Mouse (Mus musculus) kidney, adult 2 months (tissue): ENCODE measurements around the gene Iba57. TPM values are rescaled to one million over a fixed set of nuclear protein-coding genes. Genes with fewer than 3 reads are reported as not detected.

Source experiments
- DNase-seq: peaks from one replicate; pipeline ENCODE4 v3.0.0; 2021
- H3K27ac ChIP-seq: fragments of 200-500 bp; 2 replicates; pipeline ENCODE4 v1.5.1; 2012; ENCODE audit warnings: low read depth, low read length, control low read depth, inconsistent platforms; ENCODE audit not compliant: insufficient read depth
- H3K27me3 ChIP-seq: fragments of 200-500 bp; replicated peaks from 2 replicates; pipeline ENCODE4 v1.6.1; 2012; ENCODE audit warnings: mild to moderate bottlenecking, moderate library complexity, low read length, inconsistent platforms; ENCODE audit not compliant: control insufficient read depth, insufficient read depth
- H3K36me3 ChIP-seq: fragments of 200-500 bp; 2 replicates; pipeline ENCODE4 v1.6.1; 2012; ENCODE audit warnings: mild to moderate bottlenecking, moderate library complexity, low read length, inconsistent platforms; ENCODE audit not compliant: control insufficient read depth, insufficient read depth
- H3K4me1 ChIP-seq: fragments of 200-500 bp; 2 replicates; pipeline ENCODE4 v1.6.1; 2011; ENCODE audit warnings: low read length; ENCODE audit not compliant: control insufficient read depth, insufficient read depth
- H3K4me3 ChIP-seq: fragments of 200-500 bp; 2 replicates; pipeline ENCODE4 v1.5.1; 2011; ENCODE audit warnings: mild to moderate bottlenecking, low read depth, low read length, control low read depth; ENCODE audit not compliant: insufficient read depth
- CTCF ChIP-seq: fragments of 200-500 bp; conservative IDR thresholded peaks from 2 replicates; pipeline ENCODE4 v1.5.1; 2011; ENCODE audit warnings: low read depth, mild to moderate bottlenecking, control low read depth, low read length, moderate library complexity, mixed read lengths; ENCODE audit not compliant: insufficient read depth, insufficient read length
- POLR2A ChIP-seq: fragments of 200-500 bp; IDR thresholded peaks from one replicate; pipeline ENCODE4 v1.6.1; 2011; ENCODE audit warnings: low read depth, low read length, control low read depth
- WGBS: fragments of 180-500 bp; shearing (Covaris S2); methylation state at CpG from one replicate; pipeline ENCODE4 v1.1.7; 2018; 5-methylcytosine and 5-hydroxymethylcytosine counted together
- polyA plus RNA-seq: library from polyadenylated mRNA; depleted of rRNA; stranded (reverse); fragments of >200 nt; gene quantifications from 2 replicates; pipeline ENCODE4 v1.2.3, GENCODE M21; 2012

The Iba57 gene
- polyA plus RNA-seq, 1 experiment = 8.3 TPM

- H3K27ac ChIP-seq = no peak overlapping the region
- H3K4me3 ChIP-seq = no peak overlapping the region
- H3K4me1 ChIP-seq = no peaks in the 10 kb centered on the region
- no peaks in the 10 kb centered on the region; the same call in 1 of the 2 replicates for H3K27me3 ChIP-seq
- TF ChIP-seq POLR2A (no peak), CTCF (no peak)
- 60% methylated on average over 19 of the region's 19 CpGs for WGBS
- no peaks in the 10 kb centered on the region for H3K36me3 ChIP-seq
- no peak for DNase-seq
These were observed 24.7 kb downstream of the Iba57 start for GRCm38 (mm10) chr11:59138537-59139486.

GRCm38 (mm10) chr11:59136994-59137706, 26.4 kb downstream of the Iba57 start:
- 81% methylated on average over 12 of the region's 12 CpGs for WGBS
- DNase-seq = no peak
- TF ChIP-seq POLR2A = no peak
- no peak for TF ChIP-seq CTCF
- Histone ChIP-seq H3K36me3 (no peaks in the 10 kb centered on the region), H3K27me3 (no peaks in the 10 kb centered on the region; the same call in 1 of the 2 replicates), H3K4me3 (no peak overlapping the region), H3K27ac (no peak overlapping the region), H3K4me1 (no peaks in the 10 kb centered on the region)

GRCm38 (mm10) chr11:59135904-59136452, 27.6 kb downstream of the Iba57 start, which contains the start of gene Obscn:
Obscn (minus strand) TSS chr11:59136402.
- 15% methylated on average over 44 of the region's 44 CpGs for WGBS
- no peaks in the 10 kb centered on the region; the same call in 1 of the 2 replicates for H3K27me3 ChIP-seq
- no peak within 1 kb of the TSS for H3K27ac ChIP-seq
- no peaks in the 10 kb centered on the region for H3K4me1 ChIP-seq
- no peaks in the 10 kb centered on the region for H3K36me3 ChIP-seq
- no peak within 1 kb of the TSS for H3K4me3 ChIP-seq
- no peak for TF ChIP-seq CTCF
- TF ChIP-seq POLR2A = no peak
- DNase-seq = no peak

GRCm38 (mm10) chr11:59135051-59135820, 28.3 kb downstream of the Iba57 start:
- WGBS = 3% methylated on average over 55 of the region's 55 CpGs
- TF ChIP-seq CTCF (no peak), POLR2A (no peak)
- Histone ChIP-seq H3K36me3 (no peaks in the 10 kb centered on the region), H3K4me3 (no peak overlapping the region), H3K4me1 (no peaks in the 10 kb centered on the region), H3K27me3 (no peaks in the 10 kb centered on the region; the same call in 1 of the 2 replicates), H3K27ac (no peak overlapping the region)
- DNase-seq = no peak

DNA sequence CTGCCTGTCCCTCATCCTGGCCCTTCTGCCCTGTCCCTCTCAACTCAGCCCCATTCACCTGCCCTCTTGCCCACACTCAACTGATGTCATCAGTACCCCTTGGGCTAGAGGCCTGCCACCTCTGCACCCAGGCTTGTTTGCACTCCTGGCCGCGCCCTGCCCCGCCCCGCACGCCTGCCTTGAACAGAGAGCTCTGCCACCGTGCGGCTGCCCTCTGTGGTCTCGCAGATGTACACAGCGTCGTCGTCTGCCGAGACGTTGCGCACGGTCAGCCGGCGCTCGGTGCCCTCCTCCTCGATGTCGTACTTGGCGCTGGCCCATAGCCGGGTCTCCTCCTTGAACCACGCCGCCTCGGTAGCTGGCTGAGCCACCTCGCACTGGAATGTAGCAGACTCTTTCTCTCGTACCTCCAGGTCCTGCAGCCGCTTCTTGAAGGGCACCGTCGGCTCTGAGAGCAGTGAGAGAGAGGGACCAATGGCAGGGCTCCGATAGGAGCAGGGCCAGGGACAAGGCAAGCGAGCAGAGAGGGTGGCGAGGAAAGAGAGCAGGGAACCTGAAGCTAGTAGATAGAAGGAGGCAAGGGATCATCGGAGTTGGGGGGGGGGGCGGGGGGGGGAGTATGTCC, 29.1 kb downstream of the Iba57 start:
- Histone ChIP-seq H3K4me1 (no peaks in the 10 kb centered on the region), H3K36me3 (no peaks in the 10 kb centered on the region), H3K27me3 (no peaks in the 10 kb centered on the region; the same call in 1 of the 2 replicates), H3K27ac (no peak overlapping the region), H3K4me3 (no peak overlapping the region)
- no peak for TF ChIP-seq POLR2A
- no peak for TF ChIP-seq CTCF
- 5% methylated on average over 34 of the region's 35 CpGs for WGBS
- DNase-seq = no peak

- Histone ChIP-seq H3K27ac (no peak overlapping the region), H3K27me3 (no peaks in the 10 kb centered on the region; the same call in 1 of the 2 replicates), H3K4me1 (no peaks in the 10 kb centered on the region), H3K36me3 (no peaks in the 10 kb centered on the region), H3K4me3 (no peak overlapping the region)
- WGBS = 70% methylated on average over 2 of the region's 3 CpGs
- no peak for TF ChIP-seq CTCF
- no peak for TF ChIP-seq POLR2A
- DNase-seq = no peak
These were observed 31.5 kb downstream of the Iba57 start for GRCm38 (mm10) chr11:59132065-59132464.
